Mouse (Mus musculus) myocyte (in vitro differentiated cells): ENCODE data around the gene Zdhhc7.

Source experiments
- CEBPB ChIP-seq: IDR thresholded peaks from 2 replicates; pipeline ENCODE4 v1.6.1; 2011; ENCODE audit warnings: mild to moderate bottlenecking, moderate library complexity; ENCODE audit not compliant: poor library complexity, insufficient read depth, severe bottlenecking
- E2F4 ChIP-seq: IDR thresholded peaks from one replicate; pipeline ENCODE4 v1.6.1; 2011; ENCODE audit warnings: mild to moderate bottlenecking, control low read depth, moderate library complexity; ENCODE audit not compliant: insufficient read depth
- POLR2A ChIP-seq: IDR thresholded peaks from one replicate; pipeline ENCODE4 v1.6.1; 2011; ENCODE audit warnings: low read depth, mild to moderate bottlenecking, control low read depth, moderate library complexity; ENCODE audit not compliant: insufficient read length
- REST ChIP-seq: IDR thresholded peaks from one replicate; pipeline ENCODE4 v1.6.1; 2011; ENCODE audit warnings: mild to moderate bottlenecking, control low read depth, moderate library complexity; ENCODE audit not compliant: insufficient read depth, insufficient read length
- TCF12 ChIP-seq: IDR thresholded peaks from one replicate; pipeline ENCODE4 v1.6.1; 2011; ENCODE audit warnings: mild to moderate bottlenecking, control low read depth; ENCODE audit not compliant: poor library complexity, insufficient read depth, severe bottlenecking
- TCF3 ChIP-seq: IDR thresholded peaks from one replicate; pipeline ENCODE4 v1.6.1; 2011; ENCODE audit warnings: low read depth, control low read depth; ENCODE audit not compliant: insufficient read length
- USF1 ChIP-seq: IDR thresholded peaks from one replicate; pipeline ENCODE4 v1.6.1; 2011; ENCODE audit warnings: low read depth, mild to moderate bottlenecking, control low read depth, moderate library complexity

DNA sequence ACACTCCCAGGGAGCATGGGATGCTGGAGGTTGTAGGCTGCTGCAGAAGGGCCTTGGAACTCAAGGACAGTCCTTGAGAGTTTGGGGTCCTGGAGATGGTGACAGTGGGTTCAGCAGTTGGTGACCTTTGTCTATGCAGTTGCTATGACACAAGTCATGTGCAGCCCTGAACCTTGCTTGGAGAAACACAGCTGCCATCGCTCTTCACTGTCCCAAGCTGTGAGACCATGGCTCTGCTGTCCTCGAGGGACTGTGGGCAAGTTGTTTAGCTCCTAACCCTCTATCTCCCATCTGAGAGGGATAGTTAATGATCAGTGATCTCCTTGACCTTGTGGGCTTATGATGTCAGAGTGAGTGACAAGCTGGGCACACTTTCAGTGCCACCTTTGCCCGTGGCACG, 64.7 kb downstream of the Zdhhc7 start:
- TF ChIP-seq CEBPB, result no peak
- no peak for TF ChIP-seq TCF3
- no peak for TF ChIP-seq USF1
- no peak for TF ChIP-seq E2F4
- TF ChIP-seq TCF12, result no peak
- TF ChIP-seq POLR2A, result no peak
- TF ChIP-seq REST, result no peak
